Mouse (Mus musculus) hindbrain, postnatal 0 days (tissue): ENCODE results near the gene Nfia. TPM values are rescaled to one million over a fixed set of nuclear protein-coding genes. Genes with fewer than 3 reads are reported as not detected.

Source experiments
- ATAC-seq: fragments of 200-750 bp; cut with Nextera tagmentation; 2 replicates; pipeline ENCODE4 v1.8.0; 2017; ENCODE audit warnings: mild to moderate bottlenecking, moderate TSS enrichment, moderate library complexity
- DNase-seq: peaks from one replicate; pipeline ENCODE4 v3.0.0-alpha.2; 2015; ENCODE audit warnings: low spot score
- H3K27ac ChIP-seq: fragments of 300-500 bp; sonication (generic); 2 replicates; pipeline ENCODE4 v1.5.1; 2014; ENCODE audit warnings: mild to moderate bottlenecking
- H3K27me3 ChIP-seq: fragments of 300-500 bp; sonication (generic); 2 replicates; pipeline ENCODE4 v1.6.1; 2014; ENCODE audit warnings: low read length, mixed read lengths; ENCODE audit not compliant: insufficient read depth
- H3K36me3 ChIP-seq: fragments of 300-500 bp; sonication (generic); 2 replicates; pipeline ENCODE4 v1.6.1; 2014; ENCODE audit warnings: low read length, mixed read lengths; ENCODE audit not compliant: insufficient read depth
- H3K4me1 ChIP-seq: fragments of 300-500 bp; sonication (generic); 2 replicates; pipeline ENCODE4 v1.6.1; 2014; ENCODE audit warnings: antibody characterized with exemption, low read length, mixed read lengths; ENCODE audit not compliant: insufficient read depth
- H3K4me2 ChIP-seq: fragments of 300-500 bp; sonication (generic); 2 replicates; pipeline ENCODE4 v1.6.1; 2014; ENCODE audit warnings: low read depth, mild to moderate bottlenecking, low read length, moderate library complexity, mixed read lengths
- H3K4me3 ChIP-seq: fragments of 300-500 bp; sonication (generic); 2 replicates; pipeline ENCODE4 v1.5.1; 2014; ENCODE audit warnings: low read length
- H3K9ac ChIP-seq: fragments of 300-500 bp; sonication (generic); replicated peaks from 2 replicates; pipeline ENCODE4 v1.6.1; 2014; ENCODE audit warnings: mild to moderate bottlenecking, low read length, moderate library complexity, mixed read lengths
- H3K9me3 ChIP-seq: fragments of 300-500 bp; sonication (generic); 2 replicates; pipeline ENCODE4 v1.6.1; 2016; ENCODE audit warnings: low read length, mixed read lengths
- CTCF ChIP-seq: IDR thresholded peaks from 2 replicates; pipeline ENCODE4 v1.5.1; 2016; ENCODE audit warnings: antibody characterized with exemption, control low read depth, low read depth
- WGBS: fragments of 180-500 bp; shearing (Covaris S2); extraction: QIAGEN DNeasy Blood & Tissue Kit; methylation state at CpG from one replicate; pipeline ENCODE4 v1.1.7; 2014; 5-methylcytosine and 5-hydroxymethylcytosine counted together
- polyA plus RNA-seq: library from polyadenylated mRNA; unstranded; fragments of >200 nt; fragmentation: Nextera tagmentation; extraction: Ambion mirVana; gene quantifications from 2 replicates; pipeline ENCODE4 v1.2.1, GENCODE M21; 2015
- total RNA-seq: library from RNA; depleted of rRNA; stranded (reverse); fragments of >200 nt; gene quantifications from 2 replicates; pipeline ENCODE4 v1.2.3, GENCODE M21; 2014

The Nfia gene
- total and polyA plus RNA-seq, 2 experiments from 2014 or later = 71.0 to 97.2 TPM

DNA sequence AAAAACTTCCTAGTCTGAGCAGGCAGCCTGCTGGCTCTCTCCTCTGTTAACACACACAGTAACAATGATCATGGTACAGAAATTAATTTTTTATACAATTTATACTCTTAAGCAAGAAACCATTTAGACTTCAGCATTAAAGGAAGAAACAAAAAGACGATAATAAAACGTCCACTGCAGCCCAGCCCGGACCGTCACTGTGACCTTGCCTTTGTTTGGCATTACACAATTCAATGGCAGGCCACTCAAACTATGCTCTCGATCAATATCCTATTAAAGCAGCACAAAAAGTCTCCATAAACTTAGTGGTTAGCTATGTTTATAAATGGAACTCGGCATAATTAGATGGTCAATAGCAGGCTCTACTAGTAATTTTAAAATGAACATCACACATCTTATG, 232.5 kb downstream of the Nfia start:
- DNase-seq (no peak), ATAC-seq (no peak)
- no peak overlapping the region for H3K4me2 ChIP-seq
- H3K4me1 ChIP-seq = peaks cover 14% of the 10 kb centered on the region; the same call in 1 of the 2 replicates
- no peak for TF ChIP-seq CTCF
- WGBS = 63% methylated on average over 6 of the region's 6 CpGs
- H3K27ac ChIP-seq = peak overlapping the region; percentile 78; the same call in 1 of the 2 replicates
- H3K9ac ChIP-seq = no peak overlapping the region
- H3K27me3 ChIP-seq = no peaks in the 10 kb centered on the region
- no peak overlapping the region for H3K4me3 ChIP-seq
- no peaks in the 10 kb centered on the region for H3K9me3 ChIP-seq
- H3K36me3 ChIP-seq = no peaks in the 10 kb centered on the region

DNA sequence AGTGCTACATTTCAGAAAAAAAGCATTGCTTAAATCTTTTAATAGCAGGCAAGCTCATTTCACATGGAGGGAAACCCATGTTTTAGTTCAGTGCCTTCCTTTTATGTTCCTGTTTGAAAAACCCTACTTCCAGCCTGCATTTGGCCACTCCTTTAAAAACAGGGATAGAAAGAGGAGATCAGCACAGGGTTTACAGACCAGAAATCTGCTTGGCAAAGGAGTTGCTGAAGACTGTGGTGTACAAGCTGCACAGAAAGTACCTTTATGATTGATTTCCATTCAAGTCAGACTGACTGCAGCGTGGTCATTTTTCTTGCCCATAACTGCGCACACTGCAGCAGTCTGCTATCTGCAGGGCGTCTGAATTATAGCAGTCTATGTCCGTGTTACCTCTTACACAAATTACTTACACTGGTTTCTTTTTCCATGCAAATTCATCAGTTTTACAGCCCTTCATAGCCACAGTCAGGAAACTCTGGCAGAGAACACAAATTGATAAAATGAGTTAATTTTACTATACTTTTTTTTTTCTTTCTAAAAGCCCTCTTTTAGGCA, 236.4 kb downstream of the Nfia start:
- Histone ChIP-seq H3K4me1 (peaks cover 8% of the 10 kb centered on the region; the same call in 1 of the 2 replicates), H3K9ac (no peak overlapping the region), H3K36me3 (no peaks in the 10 kb centered on the region), H3K4me3 (no peak overlapping the region), H3K27ac (no peak overlapping the region), H3K27me3 (no peaks in the 10 kb centered on the region), H3K9me3 (no peaks in the 10 kb centered on the region), H3K4me2 (no peak overlapping the region)
- ATAC-seq (no peak), DNase-seq (no peak)
- TF ChIP-seq CTCF = no peak
- 37% methylated on average over 4 of the region's 4 CpGs for WGBS

DNA sequence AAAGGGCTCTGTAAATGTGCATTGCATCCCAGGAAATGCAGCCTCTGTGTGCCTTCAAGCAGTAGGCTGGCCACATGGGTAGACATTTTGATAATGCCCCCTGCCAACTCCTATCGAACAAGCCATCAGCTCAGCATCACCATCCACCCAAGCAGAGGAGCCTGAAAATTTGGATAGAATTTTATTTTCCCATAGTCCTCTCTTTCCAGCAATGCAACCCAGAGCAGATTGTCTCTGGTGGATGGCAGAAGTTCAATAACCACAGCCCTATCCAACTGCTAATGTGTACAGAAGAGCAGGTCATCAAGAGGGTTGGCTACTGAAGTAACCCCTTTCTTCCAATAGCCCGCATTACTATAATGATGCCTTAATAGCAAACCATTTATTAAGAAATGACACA, 237.4 kb downstream of the Nfia start:
- Histone ChIP-seq H3K9ac (no peak overlapping the region), H3K27me3 (no peaks in the 10 kb centered on the region), H3K4me1 (peaks cover 6% of the 10 kb centered on the region; the same call in 1 of the 2 replicates), H3K36me3 (peaks cover 3% of the 10 kb centered on the region; the same call in 1 of the 2 replicates), H3K4me3 (no peak overlapping the region), H3K4me2 (no peak overlapping the region), H3K27ac (0 out of 2 replicates have a peak overlapping the region, but pooled peaks have one; percentile 15), H3K9me3 (no peaks in the 10 kb centered on the region)
- no peak for ATAC-seq
- DNase-seq = no peak
- WGBS = 62% methylated on average over 2 of the region's 2 CpGs
- TF ChIP-seq CTCF = no peak

DNA sequence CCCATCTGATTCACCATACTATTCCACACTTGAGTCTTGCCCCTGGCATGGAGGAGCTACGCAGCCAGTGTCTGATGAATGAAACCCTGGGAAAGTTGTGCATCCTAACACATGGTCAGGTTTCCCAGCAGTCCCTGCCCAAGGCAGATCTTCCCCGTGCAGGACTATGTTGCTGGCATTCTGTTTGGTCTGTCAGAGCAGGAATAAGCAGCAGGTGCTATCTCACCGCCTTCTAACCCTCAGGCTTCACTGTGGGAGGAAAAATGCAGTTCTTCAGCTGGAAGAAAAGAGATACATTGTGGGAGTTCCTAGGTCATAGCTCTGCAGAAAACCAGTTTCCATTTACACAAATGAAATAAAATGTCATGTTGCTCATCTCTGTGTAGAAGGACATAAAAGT, 247.3 kb downstream of the Nfia start:
- TF ChIP-seq CTCF = no peak
- no peak for DNase-seq
- no peak overlapping the region for H3K9ac ChIP-seq
- peaks cover 2% of the 10 kb centered on the region; the same call in 1 of the 2 replicates for H3K36me3 ChIP-seq
- 0 out of 2 replicates have a peak, but pooled peaks have one; percentile 29 for ATAC-seq
- no peaks in the 10 kb centered on the region for H3K27me3 ChIP-seq
- WGBS = 71% methylated on average over 3 of the region's 3 CpGs
- H3K4me3 ChIP-seq = no peak overlapping the region
- no peak overlapping the region for H3K4me2 ChIP-seq
- no peaks in the 10 kb centered on the region for H3K4me1 ChIP-seq
- H3K9me3 ChIP-seq = no peaks in the 10 kb centered on the region
- H3K27ac ChIP-seq = no peak overlapping the region

DNA sequence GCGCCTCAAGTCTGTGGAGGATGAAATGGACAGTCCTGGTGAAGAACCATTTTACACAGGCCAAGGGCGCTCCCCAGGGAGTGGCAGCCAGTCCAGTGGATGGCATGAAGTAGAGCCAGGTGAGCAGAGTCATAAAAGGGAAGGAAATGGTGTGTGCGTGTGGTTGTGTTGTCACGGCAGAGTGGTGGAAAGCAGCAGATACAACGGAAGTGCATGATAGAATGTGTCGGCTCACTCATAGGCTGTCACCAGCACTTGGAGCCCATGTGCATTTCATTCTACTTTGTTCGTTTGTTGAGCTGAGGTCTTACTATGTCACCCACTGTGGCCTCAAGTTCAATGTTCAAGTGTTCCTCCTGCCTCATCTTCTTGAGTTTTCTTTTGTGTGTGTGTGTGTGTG, 248.3 kb downstream of the Nfia start:
- Histone ChIP-seq H3K36me3 (no peaks in the 10 kb centered on the region), H3K4me3 (no peak overlapping the region), H3K27me3 (no peaks in the 10 kb centered on the region), H3K9me3 (no peaks in the 10 kb centered on the region), H3K4me1 (no peaks in the 10 kb centered on the region), H3K27ac (no peak overlapping the region), H3K9ac (no peak overlapping the region), H3K4me2 (no peak overlapping the region)
- WGBS = 91% methylated on average over 7 of the region's 7 CpGs
- DNase-seq = no peak
- no peak for TF ChIP-seq CTCF
- no peak for ATAC-seq

DNA sequence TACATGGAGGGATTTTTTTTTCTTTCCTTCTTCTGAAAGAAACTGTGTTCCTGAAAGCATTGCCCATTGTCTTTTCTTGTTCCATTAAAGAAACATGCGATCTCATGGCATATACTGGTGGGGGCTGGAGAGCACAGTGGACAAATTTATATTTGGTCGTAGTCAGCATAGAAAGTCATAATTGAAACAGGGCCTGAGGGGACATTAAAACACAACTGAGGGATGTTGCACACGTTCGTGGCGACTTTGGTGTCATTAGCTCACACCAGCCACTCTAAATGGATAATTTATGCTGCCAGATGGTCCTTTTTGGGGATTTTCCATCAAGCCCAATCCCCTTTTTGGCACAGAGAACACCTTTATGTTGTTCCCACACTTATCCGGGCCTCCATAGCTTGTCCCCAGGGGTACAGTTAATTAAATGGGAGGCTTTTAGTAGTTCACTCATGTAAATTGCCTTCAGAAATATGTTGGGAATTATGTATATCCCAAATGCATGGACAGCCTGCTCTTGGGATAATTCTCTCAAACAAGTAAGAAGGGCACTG, 250.8 kb downstream of the Nfia start:
- H3K27me3 ChIP-seq = no peaks in the 10 kb centered on the region
- WGBS = 34% methylated on average over 6 of the region's 6 CpGs
- ATAC-seq = peak; percentile 38; the same call in 1 of the 2 replicates
- H3K27ac ChIP-seq = no peak overlapping the region; the same call in 1 of the 2 replicates
- H3K36me3 ChIP-seq = no peaks in the 10 kb centered on the region
- H3K4me2 ChIP-seq = no peak overlapping the region
- no peak overlapping the region for H3K9ac ChIP-seq
- H3K4me1 ChIP-seq = no peaks in the 10 kb centered on the region; the same call in 1 of the 2 replicates
- no peak overlapping the region for H3K4me3 ChIP-seq
- peak; percentile 62 for DNase-seq
- H3K9me3 ChIP-seq = no peaks in the 10 kb centered on the region
- no peak for TF ChIP-seq CTCF

DNA sequence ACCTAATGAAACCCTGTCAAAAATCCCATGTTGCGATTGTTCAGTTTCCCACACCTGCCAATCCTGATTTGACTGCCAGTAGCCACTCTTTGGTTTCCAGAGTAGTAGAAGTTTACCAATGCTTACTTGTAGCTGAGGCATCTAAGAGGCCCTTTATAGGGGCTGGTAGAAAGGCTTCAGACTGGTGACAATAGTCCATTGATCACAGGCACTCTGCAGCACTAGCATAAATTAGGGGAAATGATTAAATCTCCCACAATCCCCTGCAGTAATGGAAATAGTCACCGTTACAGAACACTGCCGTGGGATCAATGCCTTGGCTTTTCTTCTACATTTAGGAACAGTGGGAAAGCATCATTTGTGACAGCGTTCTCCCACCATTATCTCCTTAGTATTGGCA, 254.9 kb downstream of the Nfia start:
- ATAC-seq (no peak), DNase-seq (no peak)
- WGBS = 61% methylated on average over 4 of the region's 4 CpGs

More for the DNA sequence above, 254.9 kb downstream of the Nfia start:
- no peak overlapping the region for H3K27ac ChIP-seq
- H3K9ac ChIP-seq = no peak overlapping the region
- no peaks in the 10 kb centered on the region for H3K36me3 ChIP-seq
- no peaks in the 10 kb centered on the region for H3K27me3 ChIP-seq
- H3K9me3 ChIP-seq = no peaks in the 10 kb centered on the region
- H3K4me3 ChIP-seq = no peak overlapping the region
- no peak overlapping the region for H3K4me2 ChIP-seq
- no peaks in the 10 kb centered on the region; the same call in 1 of the 2 replicates for H3K4me1 ChIP-seq
- no peak for TF ChIP-seq CTCF
